Mouse (Mus musculus): ENCODE measurements around the gene Rnf135. TPM values are rescaled to one million over a fixed set of nuclear protein-coding genes. Genes with fewer than 3 reads are reported as not detected.
"Not testable (repeated sequence)": the region's sequence is repeated elsewhere in the genome, so short reads cannot be mapped to it uniquely, and the experiment has no call there.

Rnf135 gene
- total RNA-seq, 2 experiments from 2014 or later: 1.8 to 2.4 TPM

DNA sequence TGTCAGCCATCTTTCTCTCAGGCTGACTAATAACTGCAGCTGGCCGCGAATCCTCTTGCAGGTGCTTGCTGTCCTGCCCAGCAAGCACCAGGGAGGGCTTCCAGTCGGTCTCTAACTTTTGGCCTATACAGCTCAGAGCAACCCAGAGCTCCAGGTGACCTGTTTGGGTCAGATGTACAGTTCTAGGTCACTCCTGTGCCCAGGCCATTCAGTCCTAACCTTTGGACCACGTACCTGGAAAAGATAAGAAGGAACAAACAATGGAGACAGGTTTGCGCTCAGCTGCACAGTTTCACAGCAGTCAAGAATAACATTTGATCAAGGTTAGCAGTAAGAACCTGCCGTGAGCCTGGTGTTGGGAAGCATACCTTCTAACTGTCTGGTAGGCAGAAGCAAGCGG lies 24.6 kb upstream of the Rnf135 start:
- DNase-seq: no peak
- intact Hi-C loops (cut with DNase I): no loop called here

DNA sequence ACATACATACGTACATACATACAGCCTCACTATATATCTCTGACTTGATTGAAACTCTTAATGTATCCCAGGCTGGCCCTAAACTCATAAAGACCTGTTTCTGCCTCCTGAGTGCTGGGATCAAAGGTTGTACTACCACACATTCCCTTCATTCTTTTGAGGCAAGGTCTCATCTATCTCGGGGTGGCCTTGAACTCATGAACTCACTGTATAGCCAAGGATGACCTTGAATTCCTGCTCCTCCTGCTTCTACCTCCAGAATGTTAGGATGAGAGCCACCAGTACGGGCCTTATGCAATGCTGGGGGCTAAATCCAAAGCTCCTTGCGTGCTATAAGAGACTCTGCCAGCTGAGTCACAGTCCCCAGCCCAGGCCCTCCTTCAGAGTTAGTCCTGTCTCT lies 22.6 kb upstream of the Rnf135 start:
- no peak for DNase-seq
- intact Hi-C loops (cut with DNase I): no loop called here

DNA sequence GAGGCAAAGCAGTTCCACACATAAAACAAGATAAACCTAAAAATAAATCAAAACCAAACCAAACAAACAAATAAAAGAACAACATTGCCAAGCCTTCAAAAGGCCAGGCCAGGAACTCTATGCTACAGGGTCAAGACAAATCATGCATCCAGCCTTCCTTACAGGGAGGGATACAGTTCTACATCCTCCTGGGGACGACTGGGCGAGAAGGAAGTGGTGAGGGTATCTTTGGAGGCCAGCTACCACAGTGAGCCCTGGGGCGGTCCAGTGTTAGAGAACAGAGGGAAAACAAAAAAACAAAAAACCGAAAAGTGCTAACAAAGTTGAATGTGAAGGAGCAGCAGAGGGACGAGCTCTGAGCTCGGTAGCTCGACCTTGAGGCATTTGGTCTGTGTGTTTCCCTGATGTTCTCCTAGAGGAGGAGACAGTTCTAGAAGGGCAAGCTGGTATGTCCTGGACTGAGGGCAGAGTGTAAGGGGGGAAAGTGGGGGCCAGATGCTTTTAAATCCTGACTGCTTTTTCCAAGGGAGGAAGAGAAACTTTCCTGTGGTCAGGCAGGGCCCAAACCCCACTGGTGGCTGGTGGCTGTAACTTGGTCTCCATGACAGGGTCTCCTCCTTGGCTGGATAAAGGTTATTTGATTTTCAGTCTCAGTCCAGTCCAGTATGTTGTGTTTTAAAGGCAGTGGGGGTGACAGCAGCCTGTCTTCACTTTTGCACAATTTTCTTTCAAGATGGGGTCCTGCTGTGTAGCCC lies 20.1 kb upstream of the Rnf135 start:
- intact Hi-C loops (cut with DNase I): no loop called here
- DNase-seq: no peak

DNA sequence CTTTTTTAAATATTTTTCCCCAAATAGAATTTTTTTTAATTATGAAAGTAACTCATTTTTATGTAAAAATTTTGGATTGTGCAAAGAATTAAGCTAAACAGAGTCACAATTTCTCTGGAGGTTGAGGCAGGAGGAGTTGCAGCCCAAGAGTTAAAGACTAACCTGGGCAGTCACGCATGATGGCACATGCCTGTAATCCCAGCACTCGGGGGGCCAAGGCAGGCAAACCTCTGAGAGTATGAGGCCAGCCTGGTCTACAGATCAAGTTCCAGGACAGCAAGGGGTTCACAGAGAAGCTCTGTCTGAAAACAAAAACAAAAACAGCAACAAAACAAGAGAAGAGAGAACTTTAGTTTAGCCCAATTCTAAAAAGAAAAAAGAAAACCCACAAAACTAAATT lies 19.4 kb upstream of the Rnf135 start:
- intact Hi-C loops (cut with DNase I): no loop called here
- no peak for DNase-seq

DNA sequence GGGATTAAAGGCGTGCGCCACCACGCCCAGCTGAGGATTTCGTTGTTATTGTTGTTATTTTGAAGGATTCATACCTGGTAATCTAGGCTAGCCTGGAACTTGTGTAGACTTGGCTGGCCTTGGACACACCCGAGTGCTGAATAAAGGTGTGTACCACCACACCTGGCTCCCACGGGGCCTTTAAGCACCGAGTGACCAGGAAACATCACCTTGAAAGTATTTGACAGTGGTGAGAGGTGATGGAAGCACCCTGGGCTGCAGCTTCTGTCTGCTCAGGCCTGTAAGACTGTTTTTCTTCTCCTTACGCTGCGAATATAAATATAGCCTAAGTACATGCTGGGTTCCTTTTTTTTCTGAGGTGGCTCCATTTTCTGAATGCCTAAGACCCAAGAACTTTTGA lies 15.5 kb upstream of the Rnf135 start:
- no peak for DNase-seq
- intact Hi-C loops (cut with DNase I): no loop called here

DNA sequence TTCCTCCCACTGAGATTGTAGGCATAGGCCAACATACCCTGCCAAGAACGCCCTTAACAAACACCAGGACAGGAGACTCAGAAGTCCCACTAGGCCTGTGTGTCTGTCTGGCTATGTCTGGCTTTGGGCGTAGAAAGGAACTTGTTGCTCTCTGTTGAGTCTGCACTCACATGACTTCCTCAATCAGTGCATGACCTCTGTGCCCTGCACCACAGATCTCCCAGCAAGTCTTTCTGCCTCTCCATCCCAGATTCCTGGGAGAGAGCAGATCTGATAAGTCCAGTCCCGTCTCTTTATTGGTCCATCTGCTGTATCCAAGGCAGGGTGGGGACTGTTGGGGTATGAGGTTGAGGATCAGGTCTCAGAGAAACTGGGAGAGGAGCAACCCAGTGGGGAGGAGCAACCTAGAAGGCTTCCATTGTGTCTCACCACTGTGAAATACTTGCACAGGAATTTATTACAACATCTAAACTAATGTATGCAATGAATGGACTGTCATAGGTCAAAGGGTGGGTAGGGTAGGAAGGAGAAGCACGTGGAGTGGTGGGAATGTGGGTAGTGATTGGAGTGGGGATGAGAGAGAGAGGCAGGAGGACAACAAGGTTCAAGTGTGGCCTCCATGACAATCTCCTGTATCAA lies 14.9 kb upstream of the Rnf135 start:
- intact Hi-C loops (cut with DNase I): no loop called here

DNA sequence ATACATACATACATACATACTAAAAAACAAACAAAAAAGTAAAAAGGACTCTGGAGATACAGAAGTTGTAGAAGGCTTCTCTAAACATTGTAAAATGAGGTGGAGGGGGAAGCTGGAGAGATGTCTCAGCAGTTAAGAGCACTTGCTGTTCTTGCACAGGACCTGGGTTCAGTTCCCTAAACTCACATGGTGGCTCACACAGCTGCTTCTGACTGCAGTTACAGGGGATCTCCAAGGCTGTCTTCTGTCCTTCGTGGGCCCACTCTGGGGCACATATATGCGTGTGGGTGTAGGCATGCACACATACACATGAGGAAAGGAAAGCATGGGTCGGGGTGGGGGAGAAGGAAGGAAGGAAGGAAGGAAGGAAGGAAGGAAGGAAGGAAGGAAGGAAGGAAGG lies 14.0 kb upstream of the Rnf135 start:
- no peak for DNase-seq
- intact Hi-C loops (cut with DNase I): no loop called here

More for the DNA sequence above, 14.9 kb upstream of the Rnf135 start:
- no peak for DNase-seq

- no peak for DNase-seq
- intact Hi-C loops (cut with DNase I): no loop called here
Observed at GRCm38 (mm10) chr11:80170351-80170750, 13.3 kb upstream of the Rnf135 start.

GRCm38 (mm10) chr11:80171884-80172283 lies 11.8 kb upstream of the Rnf135 start:
- no peak for DNase-seq
- intact Hi-C loops (cut with DNase I): no loop called here

DNA sequence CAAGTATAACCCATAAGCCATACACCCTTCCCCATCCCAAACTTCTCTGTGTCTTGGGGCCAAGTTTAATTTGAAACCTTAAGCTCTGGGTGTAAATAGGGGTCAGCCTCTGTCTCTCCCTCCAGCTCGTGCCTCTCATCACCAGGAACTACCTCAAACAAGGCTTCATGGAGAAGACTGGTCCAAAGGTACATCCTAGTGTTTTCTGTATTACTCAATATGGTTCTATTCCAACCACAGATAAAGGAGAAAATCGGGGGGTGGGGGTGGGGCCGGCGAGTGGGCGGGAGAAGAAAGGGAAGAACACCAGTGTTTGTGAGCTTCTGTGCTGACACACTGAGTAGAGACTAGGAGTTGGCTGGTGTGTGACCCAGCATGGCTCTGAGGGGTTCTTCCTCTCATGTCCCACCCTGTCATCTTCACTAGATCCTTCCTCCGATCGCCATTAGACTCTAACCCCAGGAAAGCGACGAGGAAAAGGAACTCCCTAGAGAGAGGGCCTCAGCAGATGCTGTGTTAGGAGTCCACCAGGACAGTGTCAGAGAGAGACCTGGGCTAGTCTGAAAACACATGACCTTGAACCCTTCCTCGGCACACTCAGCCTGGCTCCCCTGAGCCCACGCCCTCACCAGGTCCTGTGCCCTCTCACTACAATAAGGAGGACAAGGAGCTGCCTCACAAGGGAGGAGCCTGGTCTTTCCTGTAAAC lies 9.5 kb upstream of the Rnf135 start:
- intact Hi-C loops (cut with DNase I): no loop called here
- DNase-seq: no peak

- intact Hi-C loops (cut with DNase I): no loop called here
- DNase-seq: no peak
Observed at GRCm38 (mm10) chr11:80176911-80177895, 6.4 kb upstream of the Rnf135 start.

- intact Hi-C loops (cut with DNase I): no loop called here
- no peak for DNase-seq
Observed at GRCm38 (mm10) chr11:80178316-80178715, 5.3 kb upstream of the Rnf135 start.

DNA sequence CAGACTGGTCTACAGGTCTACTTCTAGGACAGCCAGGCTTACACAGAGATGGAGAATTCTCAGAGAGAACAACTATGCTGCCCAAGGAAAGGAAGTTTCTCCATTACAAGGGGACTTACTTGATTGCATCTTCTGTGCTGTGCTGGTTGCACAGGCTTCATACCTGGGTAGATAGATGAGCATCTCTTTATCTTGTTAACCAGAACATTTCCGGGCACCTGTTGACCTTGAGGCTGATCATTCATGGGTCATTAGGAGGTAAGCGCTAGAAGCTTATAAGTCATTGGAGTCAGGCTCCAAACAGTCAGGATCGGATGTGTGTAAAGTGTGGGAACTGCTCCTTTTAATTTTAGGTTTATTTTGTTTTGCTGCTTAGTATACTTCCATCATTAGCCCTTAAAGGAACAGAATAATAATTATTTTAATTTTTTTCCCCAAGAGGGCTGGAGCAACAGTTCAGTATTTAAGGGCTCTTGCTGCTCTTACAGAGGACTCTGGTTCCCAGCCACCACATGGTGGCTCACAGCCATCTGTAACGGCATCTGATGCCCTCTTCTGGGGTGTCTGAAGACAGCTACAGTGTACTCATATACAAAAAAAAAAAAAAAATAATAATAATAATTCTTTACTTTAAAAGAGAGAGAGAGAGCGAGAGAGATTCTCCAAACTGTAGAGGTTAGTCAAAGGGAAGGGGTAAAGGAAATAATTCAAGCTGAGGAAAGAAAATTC lies 2.5 kb upstream of the Rnf135 start:
- DNase-seq: no peak
- intact Hi-C loops (cut with DNase I): no loop called here

- DNase-seq; intact Hi-C loops (cut with DNase I): not testable (repeated sequence)
Observed at GRCm38 (mm10) chr11:80183054-80183704, 472 bp upstream of the Rnf135 start.

DNA sequence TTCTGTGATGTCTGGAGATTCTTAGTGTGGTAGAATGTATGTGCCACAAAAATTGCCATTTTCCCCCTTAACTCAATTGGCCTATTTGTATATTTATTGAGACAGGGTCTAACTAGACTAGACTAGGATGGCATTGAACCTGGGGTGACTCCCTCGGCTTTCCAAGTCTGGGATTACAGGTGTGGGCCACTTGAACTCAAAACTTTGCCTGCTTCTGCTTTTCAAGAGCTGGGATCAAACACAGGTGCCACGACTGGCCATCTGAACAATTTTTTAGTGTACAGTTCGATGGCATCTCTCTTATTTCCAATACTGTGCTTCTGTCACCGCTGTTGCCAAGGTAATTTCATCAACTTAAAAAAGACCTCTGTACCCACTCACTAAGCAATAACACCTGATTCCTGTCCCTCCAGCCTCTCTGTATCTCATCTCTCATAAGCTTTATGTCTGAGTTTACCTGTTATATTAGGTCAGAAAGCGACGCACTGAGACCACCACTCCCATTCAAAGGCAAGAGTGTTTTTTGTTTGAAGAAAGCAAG lies 950 bp downstream of the Rnf135 start:
- intact Hi-C loops (cut with DNase I): no loop called here
- no peak for DNase-seq

GRCm38 (mm10) chr11:80185441-80185976 lies 1.9 kb downstream of the Rnf135 start:
- intact Hi-C loops (cut with DNase I); DNase-seq: not testable (repeated sequence)

GRCm38 (mm10) chr11:80190280-80190679 lies 6.6 kb downstream of the Rnf135 start:
- DNase-seq: no peak
- intact Hi-C loops (cut with DNase I): no loop called here

GRCm38 (mm10) chr11:80193827-80194226 lies 10.2 kb downstream of the Rnf135 start:
- no peak for DNase-seq
- intact Hi-C loops (cut with DNase I): no loop called here

DNA sequence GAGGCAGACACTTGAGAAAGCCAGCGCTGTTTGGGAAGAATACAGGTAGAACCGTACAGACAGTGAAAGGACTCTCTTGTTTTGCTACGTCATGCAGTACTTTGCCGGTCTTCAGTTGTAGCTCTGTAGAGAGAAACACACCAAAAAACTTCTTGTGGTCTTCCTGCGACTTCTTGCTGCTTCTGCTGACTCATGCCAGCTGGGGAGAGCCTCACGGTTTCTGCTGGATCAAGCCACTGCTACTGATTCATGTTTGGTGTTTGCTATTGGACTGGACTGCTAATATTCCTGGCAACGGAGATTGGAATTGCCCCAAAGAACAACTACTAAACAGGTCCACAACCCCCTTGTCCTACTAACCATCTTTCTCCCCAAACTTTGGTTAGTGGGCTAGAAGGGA lies 12.7 kb downstream of the Rnf135 start:
- DNase-seq: no peak
- intact Hi-C loops (cut with DNase I): no loop called here
